Mouse (Mus musculus): ENCODE data around the gene Gm40460.
"Not testable (repeated sequence)": the region's sequence is repeated elsewhere in the genome, so short reads cannot be mapped to it uniquely, and the experiment has no call there.

The Gm40460 gene

DNA sequence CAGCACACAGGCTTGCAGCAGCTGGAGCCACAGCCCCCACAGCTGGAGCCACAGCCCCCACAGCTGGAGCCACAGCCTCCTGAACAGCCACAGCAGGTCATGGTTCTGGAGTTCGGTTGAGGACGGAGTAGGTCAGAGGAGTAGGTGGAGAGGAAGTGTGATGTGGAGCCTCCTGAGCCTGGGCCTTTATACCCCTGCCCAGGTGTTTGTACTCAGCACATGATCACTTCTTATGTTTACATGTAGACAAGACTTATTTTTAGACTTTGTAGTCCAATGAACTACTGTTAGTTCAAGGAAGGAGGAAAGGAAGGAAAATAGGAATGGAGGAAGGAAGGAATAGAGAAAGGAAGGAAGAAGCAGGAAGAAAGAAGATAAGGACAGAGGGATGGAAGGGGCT, at the start of gene Gm40460:
Gene Gm40460 (minus strand): TSS at position 101 of the 400 bp plus-strand sequence.
- DNase-seq (ENCODE audit: low spot score), result no peak

DNA sequence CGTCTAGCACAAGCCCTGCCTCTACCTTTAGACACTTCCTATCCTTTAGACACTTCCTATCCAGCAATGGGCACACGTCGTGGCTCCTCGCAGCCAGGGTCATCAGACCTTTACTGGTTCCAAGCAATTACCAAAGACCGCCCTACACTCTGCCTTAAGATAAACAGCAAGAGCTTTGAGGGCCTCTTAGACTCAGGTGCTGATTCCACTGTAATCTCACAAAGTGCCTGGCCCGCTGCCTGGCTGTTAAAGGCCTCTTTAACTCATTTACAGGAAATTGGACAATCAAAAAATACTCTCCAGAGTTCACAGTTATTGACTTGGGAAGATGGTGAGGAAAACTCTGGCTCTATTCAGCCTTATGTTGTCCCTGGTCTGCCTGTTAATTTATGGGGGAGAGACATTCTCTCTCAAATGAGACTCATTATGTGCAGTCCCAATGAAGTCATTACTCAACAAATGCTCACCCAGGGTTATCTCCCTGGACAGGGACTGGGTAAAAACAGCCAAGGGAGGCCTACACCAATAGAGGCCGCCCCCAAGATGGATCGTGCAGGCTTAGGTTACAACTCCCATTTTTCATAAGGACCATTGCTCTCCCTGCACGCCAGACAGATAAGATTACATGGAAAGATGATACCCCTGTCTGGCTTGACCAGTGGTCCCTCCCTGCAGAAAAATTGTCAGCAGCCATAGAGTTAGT, 45.2 kb upstream of the Gm40460 start:
- not testable (repeated sequence) for DNase-seq (ENCODE audit: low spot score)

DNA sequence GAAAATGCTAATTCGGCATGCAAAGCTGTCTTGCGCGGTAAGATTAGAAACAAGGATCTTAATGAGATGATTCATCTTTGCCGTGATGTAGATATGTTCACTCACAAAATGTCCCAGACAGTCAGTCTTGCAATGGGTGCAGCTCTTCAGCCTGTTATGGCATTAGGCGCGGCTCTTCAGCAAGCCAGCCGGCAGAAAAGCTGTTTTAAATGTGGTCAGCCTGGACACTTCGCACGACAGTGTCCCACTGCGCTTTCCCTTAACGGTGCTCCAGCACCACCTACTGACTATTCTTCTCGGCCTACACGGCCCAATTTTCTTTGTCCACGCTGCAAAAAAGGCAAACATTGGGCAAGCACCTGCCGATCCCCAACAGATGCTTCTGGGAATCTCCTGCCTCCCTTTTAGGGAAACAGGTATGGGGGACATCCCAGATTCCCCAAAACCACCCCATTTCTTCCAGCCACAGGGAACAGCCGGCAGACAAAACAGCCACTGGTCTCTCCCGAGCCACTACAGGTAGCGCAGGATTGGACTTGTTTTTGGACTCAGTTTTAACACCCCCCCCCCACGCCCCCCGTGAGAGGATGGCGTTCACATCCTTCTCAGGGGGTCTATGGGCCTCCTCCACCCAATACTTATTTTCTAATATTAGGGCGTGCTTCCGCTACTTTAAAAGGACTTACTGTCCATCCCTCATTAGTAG, 44.4 kb upstream of the Gm40460 start:
- peak; percentile 29 for DNase-seq (ENCODE audit: low spot score)

DNA sequence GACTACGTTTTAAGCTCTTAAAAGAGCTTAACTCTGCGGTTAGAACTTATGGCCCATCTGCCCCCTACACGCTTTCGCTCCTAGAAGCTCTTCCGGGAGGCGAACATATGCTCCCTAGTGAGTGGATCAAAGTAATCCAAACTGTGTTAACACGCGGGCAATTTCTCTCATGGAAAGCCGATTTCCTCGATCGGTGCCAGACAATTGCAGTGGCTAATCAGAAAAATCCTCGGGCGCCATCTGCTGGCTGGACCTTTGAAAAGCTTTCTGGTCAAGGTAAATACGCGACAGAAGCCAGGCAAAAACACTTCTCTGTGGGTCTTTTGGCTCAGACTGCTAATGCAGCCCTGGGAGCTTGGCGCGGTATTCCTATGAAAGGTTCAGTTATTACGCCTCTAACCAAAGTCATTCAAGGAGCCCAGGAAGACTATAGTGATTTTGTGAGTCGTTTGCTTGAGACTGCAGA, 43.8 kb upstream of the Gm40460 start:
- peak; percentile 87 for DNase-seq (ENCODE audit: low spot score)

DNA sequence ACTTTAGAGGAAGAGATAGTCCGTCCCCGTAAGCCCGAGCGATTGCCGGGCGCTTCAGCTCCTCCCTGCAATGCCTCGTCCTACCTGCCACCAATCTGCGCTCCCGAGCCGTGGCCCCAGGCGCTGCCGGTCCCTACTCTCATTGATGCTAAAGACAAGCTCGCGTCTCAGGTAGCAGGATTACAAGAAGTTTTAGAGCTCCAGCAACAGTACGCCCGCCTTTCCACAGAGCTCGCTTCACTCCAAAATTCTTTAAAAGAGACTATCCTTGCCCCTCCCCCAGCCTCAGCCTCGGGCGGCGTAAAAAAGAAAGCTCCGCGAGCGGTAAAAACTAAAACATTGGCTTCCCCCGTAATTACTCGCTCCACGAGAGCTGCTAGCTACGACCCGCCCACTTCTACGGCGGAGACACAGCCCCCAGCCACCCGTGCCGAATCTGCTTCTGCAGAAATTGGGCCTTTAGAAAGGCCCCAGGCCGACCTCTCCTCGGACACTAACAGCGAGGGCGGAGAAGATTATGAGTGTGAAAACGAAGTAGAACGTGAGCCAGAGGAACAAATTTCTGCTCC, 43.2 kb upstream of the Gm40460 start:
- peak; percentile 76 for DNase-seq (ENCODE audit: low spot score)

DNA sequence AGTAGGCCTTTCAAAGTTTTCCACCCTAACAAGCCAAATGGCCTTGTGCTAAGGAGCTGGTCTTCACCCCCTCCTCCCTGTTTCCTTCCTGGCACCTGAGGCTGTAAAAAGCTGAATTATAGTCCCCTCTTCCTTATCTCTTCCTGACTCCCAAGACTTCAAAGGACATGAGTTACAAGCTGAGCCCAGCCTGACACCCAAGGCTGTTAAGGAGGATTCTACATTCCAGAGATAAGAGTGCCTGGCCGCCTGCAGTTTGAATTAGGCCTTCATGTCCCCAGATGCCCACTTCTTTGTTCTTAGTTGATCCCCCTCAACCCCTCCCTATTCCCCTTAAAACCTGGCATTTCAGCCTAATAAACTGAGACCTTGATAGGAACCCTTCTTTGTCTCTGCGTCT, 42.0 kb upstream of the Gm40460 start:
- DNase-seq (ENCODE audit: low spot score), result peak; percentile 73

DNA sequence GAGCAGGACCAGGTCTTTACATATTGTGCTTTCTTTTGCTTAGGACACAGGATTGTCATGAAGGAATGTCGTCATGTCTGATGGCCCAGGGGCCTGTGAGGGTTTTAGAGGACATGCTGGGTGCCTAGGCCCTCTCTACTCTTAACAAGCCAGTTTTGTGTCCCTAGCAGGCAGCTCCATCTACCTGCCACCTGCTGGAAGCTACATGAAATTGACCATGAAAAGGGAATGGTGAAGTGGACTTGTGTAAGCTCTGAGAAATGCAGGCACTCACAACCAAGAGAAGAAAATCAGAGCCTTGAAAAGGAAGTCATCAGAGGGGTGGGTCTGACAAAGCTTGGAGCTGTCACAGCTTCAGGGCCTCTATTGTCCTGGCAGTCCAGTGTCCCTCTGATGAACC, 38.4 kb upstream of the Gm40460 start:
- DNase-seq (ENCODE audit: low spot score), result not testable (repeated sequence)

DNA sequence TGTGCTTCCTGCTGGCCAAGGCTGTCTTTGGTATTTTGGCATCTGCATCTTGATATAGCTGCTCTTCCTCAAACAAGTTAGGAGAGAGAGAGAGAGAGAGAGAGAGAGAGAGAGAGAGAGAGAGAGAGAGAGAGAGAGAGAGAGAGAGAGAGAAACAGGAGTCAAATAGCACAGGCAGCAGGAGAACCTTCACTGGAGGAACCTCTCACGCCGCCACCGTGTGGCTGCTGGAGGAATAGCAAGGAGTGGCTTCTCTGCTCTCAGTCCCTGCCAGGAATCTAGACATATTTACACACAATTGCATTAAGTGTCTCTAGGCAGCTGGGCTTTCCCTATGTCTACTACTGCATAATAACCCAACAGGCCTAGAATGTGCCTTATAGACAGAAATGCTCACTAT, 37.3 kb upstream of the Gm40460 start:
- DNase-seq (ENCODE audit: low spot score), result not testable (repeated sequence)

DNA sequence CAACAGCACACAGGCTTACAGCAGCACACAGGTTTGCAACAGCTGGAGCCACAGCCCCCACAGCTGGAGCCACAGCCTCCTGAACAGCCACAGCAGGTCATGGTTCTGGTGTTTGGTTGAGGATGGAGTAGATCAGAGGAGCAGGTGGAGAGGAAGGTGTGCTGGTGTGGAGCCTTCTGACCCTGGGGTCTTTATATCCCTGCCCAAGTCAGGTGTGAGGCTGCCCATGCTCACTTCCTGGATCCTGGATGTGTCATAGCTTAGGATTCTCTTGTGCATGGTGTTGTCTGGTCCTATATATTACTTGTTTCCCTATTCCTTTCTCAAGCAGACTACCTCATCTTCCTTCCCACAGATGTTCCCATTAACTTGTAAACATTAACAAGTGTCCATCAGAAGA, 33.4 kb upstream of the Gm40460 start, which contains the start of gene Gm4559:
Gene Gm4559 (minus strand): TSS at position 101 of the 400 bp plus-strand sequence.
- DNase-seq (ENCODE audit: low spot score), result not testable (repeated sequence)

DNA sequence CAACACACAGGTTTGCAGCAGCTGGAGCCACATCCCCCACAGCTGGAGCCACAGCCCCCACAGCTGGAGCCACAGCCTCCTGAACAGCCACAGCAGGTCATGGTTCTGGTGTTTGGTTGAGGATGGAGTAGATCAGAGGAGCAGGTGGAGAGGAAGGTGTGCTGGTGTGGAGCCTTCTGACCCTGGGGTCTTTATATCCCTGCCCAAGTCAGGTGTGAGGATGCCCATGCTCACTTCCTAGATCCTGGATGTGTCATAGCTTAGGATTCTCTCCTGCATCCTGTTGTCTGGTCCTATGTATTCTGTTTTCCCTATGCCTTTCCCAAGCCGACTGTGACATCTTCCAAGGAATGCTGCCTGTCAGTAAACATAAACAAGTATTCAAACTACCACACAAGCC, 17.4 kb upstream of the Gm40460 start, which contains the start of gene Gm2431:
Gene Gm2431 (minus strand): TSS at position 101 of the 400 bp plus-strand sequence.
- not testable (repeated sequence) for DNase-seq (ENCODE audit: low spot score)

DNA sequence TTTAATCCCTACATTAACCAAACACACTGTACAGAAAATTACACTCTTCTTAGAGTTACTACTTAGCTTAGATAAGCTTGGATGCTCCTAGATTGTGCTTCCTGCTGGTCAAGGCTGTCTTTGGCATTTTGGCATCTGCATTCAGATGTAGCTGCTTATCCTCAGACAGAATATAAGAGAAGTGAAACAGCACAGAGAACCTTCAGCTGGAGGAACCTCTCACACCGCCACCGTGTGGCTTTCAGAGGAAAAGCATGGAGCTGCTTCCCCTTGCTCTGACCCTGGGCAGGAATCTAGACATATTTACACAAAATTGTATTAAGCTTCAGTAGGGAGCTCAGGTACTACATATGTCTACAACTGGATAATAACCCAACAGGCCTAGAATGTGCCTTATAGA, 14.6 kb upstream of the Gm40460 start:
- DNase-seq (ENCODE audit: low spot score), result no peak

DNA sequence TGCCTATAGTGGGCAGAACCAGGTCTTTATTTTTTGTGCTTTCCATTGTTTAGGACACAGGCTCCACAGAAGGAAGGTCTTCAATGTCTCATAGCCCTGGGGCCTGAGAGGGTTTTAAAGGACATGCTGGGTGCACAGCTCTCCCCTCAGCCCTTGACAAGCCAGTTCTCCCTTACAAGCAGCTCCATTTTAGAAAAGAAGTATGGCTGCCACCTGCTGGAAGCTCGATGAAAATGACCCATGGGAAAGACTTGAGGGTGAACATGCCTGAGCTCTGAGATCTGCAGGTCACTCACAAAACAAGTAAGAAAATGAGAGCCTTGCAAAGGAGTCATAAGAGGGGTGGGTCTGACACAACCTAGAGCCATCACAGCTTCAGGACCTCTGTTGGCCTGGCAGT, 8.9 kb upstream of the Gm40460 start:
- DNase-seq (ENCODE audit: low spot score), result no peak

DNA sequence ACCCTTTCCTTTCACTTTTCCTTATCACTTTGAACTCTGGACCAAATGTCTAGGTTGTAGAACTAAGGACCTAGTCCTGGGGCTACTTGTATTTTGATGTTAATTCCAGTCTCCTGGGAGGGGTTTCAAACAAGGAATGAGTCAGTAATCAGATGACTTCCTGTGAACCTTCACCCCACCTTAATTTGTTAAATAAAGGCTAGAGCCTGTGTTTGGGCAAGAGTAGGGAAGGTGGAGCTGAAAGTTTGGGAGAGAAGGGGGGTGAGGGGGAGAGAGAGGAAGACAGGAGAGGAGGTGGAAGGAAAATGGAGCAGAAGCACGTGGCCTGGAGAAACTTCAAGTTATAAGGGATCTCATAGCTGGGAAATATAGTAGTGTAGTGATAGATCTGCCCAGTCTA, 9.3 kb downstream of the Gm40460 start:
- no peak for DNase-seq (ENCODE audit: low spot score)

DNA sequence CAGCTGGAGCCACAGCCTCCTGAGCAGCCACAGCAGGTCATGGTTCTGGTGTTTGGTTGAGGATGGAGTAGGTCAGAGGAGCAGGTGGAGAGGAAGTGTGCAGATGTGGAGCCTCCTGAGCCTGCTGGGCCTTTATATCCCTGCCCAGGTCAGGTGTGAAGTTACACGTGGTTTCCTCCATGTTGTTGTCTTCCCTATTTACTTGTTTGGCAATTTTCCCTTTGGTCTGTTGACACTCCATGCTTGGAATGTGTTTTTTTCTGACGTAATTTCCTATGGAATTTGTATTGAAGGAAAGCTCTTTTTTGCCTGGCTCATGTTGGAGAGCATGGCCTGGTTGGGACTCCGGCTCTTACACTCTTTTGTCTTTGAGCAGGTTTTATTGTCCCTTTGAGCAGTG, 11.0 kb downstream of the Gm40460 start, which contains the start of gene Krtap5-5:
Gene Krtap5-5 (minus strand): TSS at position 101 of the 400 bp plus-strand sequence.
- not testable (repeated sequence) for DNase-seq (ENCODE audit: low spot score)

DNA sequence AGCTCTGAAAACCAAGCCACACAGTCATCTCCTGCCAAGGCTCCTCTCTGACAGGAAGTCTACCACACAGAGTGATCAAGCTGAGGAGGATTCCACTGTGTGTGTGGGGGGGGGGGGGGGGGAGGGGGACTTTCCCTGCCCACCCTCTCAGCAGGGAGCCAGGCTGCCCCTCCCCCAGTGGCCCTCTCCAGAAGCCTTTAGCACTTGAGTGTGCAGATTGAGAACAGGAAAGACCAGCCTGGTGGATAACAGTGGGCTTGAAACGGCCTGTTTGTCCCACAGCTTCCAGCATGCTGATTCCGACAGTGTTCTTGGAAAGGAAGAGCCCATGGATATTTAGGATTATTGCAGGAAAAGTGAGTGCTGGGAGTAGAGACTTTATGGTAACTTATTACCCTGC, 16.4 kb downstream of the Gm40460 start:
- DNase-seq (ENCODE audit: low spot score), result no peak

DNA sequence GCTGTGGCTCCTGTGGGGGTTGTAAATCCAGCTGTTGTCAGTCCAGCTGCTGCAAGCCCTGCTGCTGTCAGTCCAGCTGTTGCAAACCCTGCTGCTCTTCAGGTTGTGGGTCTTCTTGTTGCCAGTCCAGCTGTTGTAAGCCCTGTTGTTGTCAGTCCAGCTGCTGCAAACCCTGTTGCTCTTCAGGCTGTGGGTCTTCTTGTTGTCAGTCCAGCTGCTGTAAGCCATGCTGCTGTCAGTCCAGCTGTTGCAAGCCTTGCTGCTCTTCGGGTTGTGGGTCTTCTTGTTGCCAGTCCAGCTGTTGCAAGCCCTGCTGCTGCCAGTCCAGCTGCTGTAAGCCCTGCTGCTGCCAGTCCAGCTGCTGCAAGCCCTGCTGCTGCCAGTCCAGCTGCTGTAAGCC, 28.7 kb downstream of the Gm40460 start:
- DNase-seq (ENCODE audit: low spot score), result not testable (repeated sequence)

DNA sequence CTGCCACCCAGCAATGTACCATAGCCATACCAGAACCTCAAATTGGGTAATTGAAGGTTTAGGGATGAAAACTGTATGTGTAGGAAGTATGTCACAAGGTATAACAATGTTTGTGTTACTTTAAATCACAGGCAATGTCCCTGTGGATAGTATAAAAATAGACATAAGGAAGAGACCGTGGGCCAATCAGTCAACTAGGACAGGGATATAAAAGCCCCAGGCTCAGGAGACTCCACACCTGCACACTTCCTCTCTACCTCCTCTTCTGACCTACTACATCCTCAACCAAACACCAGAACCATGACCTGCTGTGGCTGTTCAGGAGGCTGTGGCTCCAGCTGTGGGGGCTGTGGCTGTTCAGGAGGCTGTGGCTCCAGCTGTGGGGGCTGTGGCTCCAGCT, 29.3 kb downstream of the Gm40460 start, which contains the start of gene Gm7579:
Gene Gm7579 (plus strand): TSS at position 301 of the 400 bp plus-strand sequence.
- DNase-seq (ENCODE audit: low spot score), result no peak

DNA sequence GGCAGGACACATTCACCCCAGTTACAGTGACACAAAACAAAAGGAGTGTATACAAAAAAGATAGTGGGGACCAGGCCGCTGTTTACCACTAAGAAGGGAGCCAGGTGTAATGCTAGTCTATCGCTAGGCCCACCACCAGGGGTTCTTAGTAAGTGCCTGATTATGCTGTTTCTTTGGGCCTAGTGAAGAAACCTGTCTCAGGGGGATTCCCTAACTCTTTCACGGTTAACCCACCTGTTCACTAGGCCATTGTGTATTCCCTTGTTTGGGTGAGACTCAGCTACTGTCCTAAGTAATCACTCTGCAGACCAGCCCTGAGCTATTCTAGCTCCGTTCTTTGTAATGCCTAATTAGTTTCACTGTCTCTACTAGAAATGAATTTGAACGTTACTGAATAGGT, 34.0 kb downstream of the Gm40460 start:
- not testable (repeated sequence) for DNase-seq (ENCODE audit: low spot score)

DNA sequence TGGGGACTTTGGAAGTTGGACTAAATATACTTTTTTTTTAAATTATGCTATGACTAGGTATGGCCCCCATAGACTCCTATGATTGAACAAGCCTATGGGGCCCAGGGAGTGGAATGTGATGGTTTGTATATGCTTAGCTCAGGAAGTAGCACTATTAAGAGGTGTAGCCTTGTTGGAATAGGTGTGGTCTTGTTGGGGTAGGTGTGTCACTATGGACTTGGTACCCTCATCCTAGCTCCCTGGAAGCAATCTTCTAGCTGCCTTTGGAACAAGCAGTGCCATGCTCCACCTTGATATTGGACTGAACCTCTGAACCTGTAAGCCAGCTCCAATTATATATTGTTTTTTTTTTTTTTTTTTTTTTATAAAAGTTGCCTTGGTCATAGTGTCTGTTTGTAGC, 35.4 kb downstream of the Gm40460 start:
- no peak for DNase-seq (ENCODE audit: low spot score)

DNA sequence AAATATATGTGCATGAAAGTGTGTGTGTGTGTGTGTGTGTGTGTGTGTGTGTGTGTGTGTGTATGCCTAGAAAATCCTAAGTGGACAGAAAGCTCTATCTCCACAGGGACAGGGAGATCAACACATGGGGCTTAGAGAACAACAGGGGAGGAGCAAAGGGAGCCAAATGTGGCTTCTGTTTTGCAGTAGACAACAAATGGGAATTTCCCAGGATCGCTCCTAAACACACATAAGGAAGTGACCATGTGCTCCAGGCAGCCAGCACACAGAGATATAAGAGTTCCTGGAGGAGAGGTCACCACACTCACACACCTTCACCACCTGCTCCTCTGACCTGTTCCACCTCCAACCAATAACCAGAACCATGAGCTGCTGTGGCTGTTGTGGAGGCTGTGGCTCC, 39.8 kb downstream of the Gm40460 start, which contains the start of gene Krtap5-3:
Gene Krtap5-3 (plus strand): TSS at position 301 of the 400 bp plus-strand sequence.
- no peak for DNase-seq (ENCODE audit: low spot score)

DNA sequence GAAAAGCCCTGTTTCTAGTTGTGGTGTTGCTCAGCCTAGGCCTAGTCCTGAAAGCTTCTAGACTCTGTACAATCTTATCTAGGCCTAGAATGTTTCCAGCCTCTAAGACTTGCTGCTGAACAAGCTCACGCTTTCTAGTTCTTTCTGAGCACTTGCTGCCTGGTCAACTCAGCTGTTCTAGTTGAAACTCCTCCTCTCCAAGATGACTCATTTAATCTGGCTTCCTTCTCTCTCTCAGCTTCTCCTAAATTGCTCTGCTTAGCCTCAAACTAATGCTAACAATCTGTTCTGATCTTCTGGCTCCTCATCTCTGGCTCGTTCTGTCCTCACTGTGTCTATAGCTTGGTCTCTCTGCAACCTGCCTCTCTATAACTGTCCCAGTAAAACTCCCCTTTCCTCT, 42.1 kb downstream of the Gm40460 start:
- no peak for DNase-seq (ENCODE audit: low spot score)

Data from testis, postnatal 14 days (tissue).